Mouse (Mus musculus) kidney, adult 2 months (tissue): ENCODE measurements around the gene Rph3a.

Source experiments
- CTCF ChIP-seq: fragments of 200-500 bp; conservative IDR thresholded peaks from 2 replicates; pipeline ENCODE4 v1.5.1; 2011; ENCODE audit warnings: low read depth, mild to moderate bottlenecking, control low read depth, low read length, moderate library complexity, mixed read lengths; ENCODE audit not compliant: insufficient read depth, insufficient read length
- POLR2A ChIP-seq: fragments of 200-500 bp; IDR thresholded peaks from one replicate; pipeline ENCODE4 v1.6.1; 2011; ENCODE audit warnings: low read depth, low read length, control low read depth

GRCm38 (mm10) chr5:121016405-121016804, 6.5 kb upstream of the Rph3a start:
- TF ChIP-seq POLR2A (no peak), CTCF (no peak)
